Mouse (Mus musculus): Measurements from ENCODE around the gene Themis. TPM values are rescaled to one million over a fixed set of nuclear protein-coding genes. Genes with fewer than 3 reads are reported as not detected.

The Themis gene
- under 1 TPM; 0.18 to 0.32 TPM for total RNA-seq (2021)
- long read RNA-seq, experiment 1 = 0 reads
- long read RNA-seq, experiment 2 = 0 reads

GRCm38 (mm10) chr10:28668261-28668660 lies at the start of gene Themis:
Gene Themis, plus strand, starts transcription at chr10:28668360.
- no peak for DNase-seq (ENCODE audit: low spot score in 2 of 2)

- DNase-seq (ENCODE audit: low spot score in 2 of 2) = no peak
Observed at GRCm38 (mm10) chr10:28619415-28619814, 48.7 kb upstream of the Themis start.

- DNase-seq (ENCODE audit: low spot score in 2 of 2) = no peak
Observed at GRCm38 (mm10) chr10:28636096-28636495, 32.1 kb upstream of the Themis start.

GRCm38 (mm10) chr10:28641887-28642286 lies 26.3 kb upstream of the Themis start:
- DNase-seq (ENCODE audit: low spot score in 2 of 2) = no peak

DNA sequence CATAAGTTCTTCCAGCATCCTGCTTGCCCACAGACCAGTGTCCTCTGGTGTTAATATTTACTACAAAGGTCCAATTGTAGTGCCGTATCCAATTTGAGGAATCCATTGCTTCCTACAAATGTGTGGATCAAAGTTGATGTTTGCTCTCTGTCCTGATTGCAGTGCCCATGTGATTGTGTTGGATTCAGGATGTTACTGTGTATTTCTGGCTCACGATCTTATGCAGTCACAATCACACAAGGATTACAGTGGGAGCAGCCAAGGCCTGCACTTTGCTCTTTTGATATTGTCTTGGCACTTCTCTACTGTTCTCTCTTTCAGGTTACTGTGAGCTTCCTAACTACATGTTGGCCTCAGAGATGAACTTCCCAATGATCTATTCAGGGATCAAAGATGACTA lies 20.3 kb upstream of the Themis start:
- DNase-seq (ENCODE audit: low spot score in 2 of 2) = no peak

DNA sequence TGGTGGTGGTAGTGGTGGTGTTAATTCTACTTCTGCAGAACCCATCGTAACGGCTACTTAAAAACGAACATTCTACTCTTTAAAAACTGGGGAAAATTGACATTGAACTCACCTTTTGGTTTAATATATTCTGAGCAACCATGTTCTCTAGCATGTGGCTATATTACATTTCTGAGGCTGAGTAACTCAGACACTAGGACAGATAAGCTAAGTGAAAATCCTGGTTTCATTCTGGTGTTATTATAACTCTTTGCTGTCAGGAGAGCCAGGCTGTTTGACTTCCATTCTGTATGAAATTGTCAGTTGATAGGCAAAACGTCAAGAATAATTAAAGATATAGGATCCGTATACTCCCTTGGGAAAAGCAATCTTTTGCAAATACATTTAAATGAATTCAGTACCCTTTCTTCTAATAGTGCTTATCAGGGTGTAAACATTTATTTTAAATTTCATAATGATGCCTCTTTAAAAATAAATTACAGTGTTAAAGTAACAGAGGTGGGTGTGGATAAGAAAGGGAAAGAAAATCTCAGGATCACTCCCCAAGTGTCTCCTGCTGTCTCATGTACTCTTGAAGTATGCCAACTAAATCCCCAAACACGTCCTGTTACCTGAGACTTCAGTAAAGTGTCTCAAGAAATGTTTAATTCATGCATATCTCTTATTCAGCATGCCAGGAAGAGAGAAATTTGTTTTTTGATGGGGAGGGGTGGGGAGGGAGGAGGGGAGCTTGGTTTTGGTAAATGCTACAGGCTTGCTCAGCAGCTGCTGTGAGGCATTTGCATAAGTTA lies 18.9 kb upstream of the Themis start:
- no peak for DNase-seq (ENCODE audit: low spot score in 2 of 2)

GRCm38 (mm10) chr10:28649900-28650160 lies 18.3 kb upstream of the Themis start:
- DNase-seq (ENCODE audit: low spot score in 2 of 2) = no peak

DNA sequence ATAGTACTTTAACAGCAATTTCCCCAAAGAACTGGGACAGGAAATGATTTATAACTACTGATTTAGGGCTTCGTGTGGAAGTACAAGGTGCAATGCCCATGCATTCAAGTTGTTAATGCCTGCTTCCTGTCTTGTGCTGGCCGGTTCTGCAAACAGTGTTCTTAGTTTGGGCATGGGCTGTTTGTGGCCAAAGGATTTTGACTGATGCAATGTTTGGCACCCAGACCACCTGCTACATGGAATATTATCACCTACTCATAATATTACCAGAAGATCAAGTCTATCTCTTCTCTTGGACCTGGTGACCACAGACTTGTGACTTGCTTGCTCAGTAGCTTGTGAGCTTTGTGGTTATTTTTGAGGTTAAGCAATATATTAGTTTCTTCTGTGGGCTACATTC lies 16.2 kb upstream of the Themis start:
- DNase-seq (ENCODE audit: low spot score in 2 of 2) = no peak

- DNase-seq (ENCODE audit: low spot score in 2 of 2) = no peak
Observed at GRCm38 (mm10) chr10:28654733-28655132, 13.4 kb upstream of the Themis start.

- DNase-seq (ENCODE audit: low spot score in 2 of 2) = no peak
Observed at GRCm38 (mm10) chr10:28665141-28665540, 3.0 kb upstream of the Themis start.

DNA sequence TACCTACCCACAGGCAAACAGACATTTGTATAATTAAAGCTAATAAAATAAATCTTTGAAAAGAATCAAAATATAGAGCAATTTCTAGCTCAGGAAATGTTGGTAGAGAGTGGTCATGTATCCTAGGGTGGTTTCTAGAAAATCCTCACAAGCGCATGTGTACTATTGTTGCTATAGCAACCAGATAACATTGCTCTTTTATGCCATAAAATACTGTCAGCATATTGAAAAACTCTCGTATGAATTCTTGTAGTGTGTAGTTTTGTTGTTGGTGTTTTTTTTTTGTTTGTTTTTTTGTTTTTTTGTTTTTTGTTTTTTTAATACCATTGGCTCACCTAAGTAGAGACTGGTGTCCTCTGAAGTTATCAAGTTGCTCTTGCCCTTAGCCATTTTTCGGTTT lies 5.8 kb downstream of the Themis start:
- DNase-seq (ENCODE audit: low spot score in 2 of 2) = no peak

DNA sequence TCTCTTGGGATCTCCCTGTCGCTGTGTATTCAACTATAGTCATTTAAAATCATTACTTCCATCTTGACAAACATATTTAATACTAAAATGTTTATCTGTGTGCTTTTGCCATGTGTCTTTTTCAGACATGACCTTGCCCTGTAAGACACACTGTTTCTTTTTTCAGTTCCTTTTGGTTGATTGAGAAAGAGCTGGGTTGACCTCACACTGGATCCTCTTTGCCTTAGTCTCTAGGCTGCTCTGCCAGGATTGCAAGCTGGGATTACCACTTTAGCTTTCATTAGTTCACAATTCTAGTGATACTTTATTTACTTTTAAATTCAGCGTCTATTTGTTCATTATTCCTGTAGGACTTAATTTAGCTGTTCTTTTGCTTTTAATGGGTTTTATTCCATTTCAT lies 7.2 kb downstream of the Themis start:
- DNase-seq (ENCODE audit: low spot score in 2 of 2) = no peak

GRCm38 (mm10) chr10:28694981-28695380 lies 26.8 kb downstream of the Themis start:
- no peak for DNase-seq (ENCODE audit: low spot score in 2 of 2)

- DNase-seq (ENCODE audit: low spot score in 2 of 2) = no peak
Observed at GRCm38 (mm10) chr10:28696032-28696431, 27.9 kb downstream of the Themis start.

DNA sequence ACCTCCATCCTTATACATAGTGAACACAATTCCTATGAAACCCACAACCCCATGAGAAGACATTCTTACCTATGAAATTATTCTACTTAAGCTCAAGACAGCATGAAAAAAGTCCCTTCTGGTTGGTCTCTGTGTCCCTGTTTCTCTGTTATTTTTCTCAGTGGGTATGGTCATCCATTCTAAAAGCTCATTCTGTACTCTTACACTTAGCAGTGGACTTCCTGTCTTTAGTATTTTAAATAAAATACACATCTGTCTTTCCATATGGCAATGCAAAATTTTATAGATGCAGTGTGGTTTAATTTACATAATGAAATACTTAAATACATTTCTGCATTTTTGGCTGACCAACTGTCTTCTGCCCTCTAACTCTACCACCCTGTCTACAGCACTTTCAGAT lies 30.0 kb downstream of the Themis start:
- no peak for DNase-seq (ENCODE audit: low spot score in 2 of 2)

GRCm38 (mm10) chr10:28721828-28722227 lies 53.7 kb downstream of the Themis start:
- no peak for DNase-seq (ENCODE audit: low spot score in 2 of 2)

DNA sequence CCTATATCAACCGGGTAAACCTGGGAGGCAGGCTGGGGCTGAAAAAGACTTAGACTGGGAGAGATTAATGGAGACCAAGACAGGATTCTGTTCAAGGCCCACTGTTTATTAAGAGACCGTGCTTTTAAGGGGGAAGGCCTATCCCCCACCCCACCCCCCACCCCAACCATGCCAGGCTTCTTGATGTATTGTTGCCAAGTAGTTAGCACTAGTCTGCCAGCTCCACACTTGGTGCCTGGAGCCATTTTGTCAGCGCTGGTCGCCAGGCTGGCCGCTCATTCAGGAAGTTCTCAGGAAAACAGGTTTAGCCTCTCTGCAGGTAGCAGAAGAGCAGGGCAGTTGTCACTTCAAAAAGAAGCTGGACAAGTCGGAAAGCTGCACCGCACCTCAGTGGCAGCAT lies 55.1 kb downstream of the Themis start:
- DNase-seq (ENCODE audit: low spot score in 2 of 2) = no peak

DNA sequence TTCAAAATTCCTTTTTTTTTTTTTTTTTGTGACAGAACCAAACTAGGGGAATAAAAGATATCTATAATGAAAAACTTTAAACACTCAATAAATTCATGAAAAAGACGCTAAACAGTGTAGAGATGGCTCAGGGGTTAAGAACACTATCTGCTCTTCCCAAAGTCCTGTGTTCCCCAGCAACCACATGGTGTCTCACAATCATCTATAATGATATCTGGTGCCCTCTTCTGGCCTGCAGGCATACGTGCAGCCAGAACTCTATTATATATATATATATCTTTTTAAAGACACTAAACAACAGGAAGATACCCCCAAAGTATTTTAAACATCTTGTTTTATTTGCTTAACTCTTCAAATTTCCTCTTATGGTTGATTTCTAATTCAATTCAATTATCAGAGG lies 62.0 kb downstream of the Themis start:
- DNase-seq (ENCODE audit: low spot score in 2 of 2) = no peak

DNA sequence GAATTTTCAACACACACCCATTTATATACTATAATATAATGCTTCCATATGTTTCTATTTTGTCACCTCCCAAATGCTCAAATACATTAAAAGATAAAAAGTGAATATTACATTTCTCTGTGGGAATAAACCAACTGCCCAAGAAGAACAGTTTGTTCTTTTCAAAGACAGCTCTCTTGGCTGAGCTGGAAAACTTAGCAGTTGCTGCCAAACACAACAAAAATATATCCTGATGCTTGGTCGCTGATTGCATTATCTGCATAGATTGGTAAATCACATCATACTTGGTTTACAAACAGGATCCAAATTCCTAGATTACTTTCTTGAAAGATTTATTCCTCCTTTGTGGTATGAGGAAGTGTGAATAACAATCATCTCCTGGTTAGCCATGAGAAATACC lies 69.8 kb downstream of the Themis start:
- DNase-seq (ENCODE audit: low spot score in 2 of 2) = no peak

GRCm38 (mm10) chr10:28746426-28746825 lies 78.3 kb downstream of the Themis start:
- no peak for DNase-seq (ENCODE audit: low spot score in 2 of 2)

DNA sequence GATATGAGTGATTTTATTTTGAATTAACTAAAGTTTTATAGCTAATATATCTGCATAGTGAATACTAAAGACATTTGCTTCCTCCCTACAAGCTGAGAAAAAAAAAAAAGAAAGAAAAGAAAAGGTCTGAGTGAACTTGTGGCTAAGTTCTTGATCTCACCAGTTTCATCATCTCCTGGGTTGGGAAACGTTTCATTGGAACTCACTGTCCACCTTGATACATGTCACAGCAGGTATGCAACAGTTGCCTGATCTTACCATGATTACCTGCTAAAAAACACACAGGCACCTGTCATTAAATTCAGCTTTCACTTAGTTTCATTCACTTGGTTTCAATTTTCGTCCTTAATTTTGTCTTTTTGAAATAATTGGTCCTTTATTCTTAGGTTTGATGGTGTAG lies 85.2 kb downstream of the Themis start:
- no peak for DNase-seq (ENCODE audit: low spot score in 2 of 2)

- no peak for DNase-seq (ENCODE audit: low spot score in 2 of 2)
Observed at GRCm38 (mm10) chr10:28754927-28755326, 86.8 kb downstream of the Themis start.

- DNase-seq (ENCODE audit: low spot score in 2 of 2) = no peak
Observed at GRCm38 (mm10) chr10:28776777-28777402, 108.7 kb downstream of the Themis start.

All from gastrocnemius, postnatal 4 days (tissue).